Mouse (Mus musculus): Measurements from ENCODE around the gene Dennd1a.

DNA sequence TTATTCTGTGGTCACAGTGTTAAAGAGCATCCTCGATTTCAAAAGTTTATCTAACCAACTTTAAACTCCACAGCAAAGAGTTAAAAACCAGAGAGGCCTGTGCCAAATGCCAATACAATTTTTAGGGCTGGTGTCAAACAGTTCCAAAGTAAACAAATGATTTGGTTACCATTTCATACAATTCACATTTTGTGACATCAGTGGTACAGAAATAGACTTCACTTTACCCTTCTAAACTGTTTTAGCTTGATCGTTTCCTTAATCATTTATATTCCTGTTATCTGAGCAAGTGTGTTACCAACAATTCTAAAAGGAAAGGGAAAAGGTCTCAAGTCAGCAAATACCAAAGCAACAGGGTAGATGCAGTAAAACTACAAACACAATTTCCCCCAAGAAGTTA, 145.0 kb downstream of the Dennd1a start:
- no peak for TF ChIP-seq CTCF (IDR thresholded peaks at IDR 0.05; ENCODE audit: control insufficient read depth, insufficient read depth, insufficient replicate concordance, low read depth, low read length)
- TF ChIP-seq POLR2A (IDR thresholded peaks at IDR 0.05; ENCODE audit: control insufficient read depth, low read depth, low read length) = no peak
